Comparison of ENCODE assay signal across 9 mouse cellular contexts in genomic region chr3:53202184-53202583, GRCm38 (mm10).
A peak's percentile ranks its signal among the peaks of the same experiment; 100 is the strongest.
DNase-seq lines count a peak whose midpoint lies in the region; ATAC-seq lines count a peak whose summit lies in the region.
"Had no signal": no experiment of that assay in that cellular context is flagged by ENCODE, and none has a peak within 500 bp of the region (broad histone marks: within the 10 kb centered on the region; RNA-seq: fewer than 3 reads in every experiment).

No protein-coding gene starts in this region.

- no peak overlapping the region for H3K4me3 ChIP-seq in kidney, embryonic 16.5 days (ENCODE audit: low read length)
- no peak overlapping the region for H3K4me3 ChIP-seq in forebrain, embryonic 14.5 days (ENCODE audit: low read depth, low read length)
- H3K4me3 ChIP-seq in midbrain, embryonic 16.5 days (ENCODE audit: low read depth, low read length), result no peak overlapping the region

- no peak overlapping the region for H3K4me2 ChIP-seq in kidney, embryonic 16.5 days (replicated peaks; ENCODE audit: low read depth, low read length)
- H3K4me2 ChIP-seq in forebrain, embryonic 14.5 days (ENCODE audit: low read length), result peak overlapping the region; percentile 24; the same call in 1 of the 2 replicates
- no peak overlapping the region for H3K4me2 ChIP-seq in midbrain, embryonic 16.5 days (ENCODE audit: low read length)

- H3K4me1 ChIP-seq in kidney, embryonic 16.5 days (ENCODE audit: insufficient read depth, low read length), result peaks cover 16% of the 10 kb centered on the region
- peaks cover 20% of the 10 kb centered on the region for H3K4me1 ChIP-seq in forebrain, embryonic 14.5 days (ENCODE audit: control insufficient read depth, insufficient read depth, low read length)
- H3K4me1 ChIP-seq in midbrain, embryonic 16.5 days (ENCODE audit: control insufficient read depth, insufficient read depth, low read length), result peaks cover 29% of the 10 kb centered on the region

- no peak for ATAC-seq in kidney, embryonic 16.5 days (ENCODE audit: low FRiP score, low TSS enrichment)
- ATAC-seq in forebrain, embryonic 14.5 days, result peak; percentile 51; the same call in 1 of the 2 replicates
- no peak; the same call in 1 of the 2 replicates for ATAC-seq in midbrain, embryonic 16.5 days

- H3K9ac ChIP-seq in kidney, embryonic 16.5 days (replicated peaks; ENCODE audit: low read length), result no peak overlapping the region
- no peak overlapping the region for H3K9ac ChIP-seq in forebrain, embryonic 14.5 days (ENCODE audit: low read length)
- no peak overlapping the region for H3K9ac ChIP-seq in midbrain, embryonic 16.5 days (ENCODE audit: low read depth, low read length)

- H3K9me3 ChIP-seq in kidney, embryonic 16.5 days (ENCODE audit: low read length), result no peaks in the 10 kb centered on the region
- H3K9me3 ChIP-seq in forebrain, embryonic 14.5 days (replicated peaks; ENCODE audit: control insufficient read depth, low read length), result no peaks in the 10 kb centered on the region
- H3K9me3 ChIP-seq in midbrain, embryonic 16.5 days (replicated peaks; ENCODE audit: control insufficient read depth, low read length, poor library complexity, severe bottlenecking), result no peaks in the 10 kb centered on the region

- no peaks in the 10 kb centered on the region for H3K36me3 ChIP-seq in kidney, embryonic 16.5 days (ENCODE audit: insufficient read depth, low read length)
- no peaks in the 10 kb centered on the region for H3K36me3 ChIP-seq in forebrain, embryonic 14.5 days (ENCODE audit: control insufficient read depth, insufficient read depth, low read length)
- no peaks in the 10 kb centered on the region for H3K36me3 ChIP-seq in midbrain, embryonic 16.5 days (ENCODE audit: control insufficient read depth, insufficient read depth, low read length)

- DNase-seq in kidney, adult 9 months, result no peak
- DNase-seq in cerebellum, adult 9-10 months, result peak; percentile 89
- peak; percentile 42 for DNase-seq in forebrain, embryonic 14.5 days (ENCODE audit: low spot score)
- no peak for DNase-seq in spleen, adult 18-20 months
- DNase-seq in thymus, postnatal 25 days, result no peak
- DNase-seq: kidney, postnatal 36 days had no signal

- H3K27me3 ChIP-seq in kidney, embryonic 16.5 days (ENCODE audit: insufficient read depth, low read length), result no peaks in the 10 kb centered on the region
- H3K27me3 ChIP-seq in forebrain, embryonic 14.5 days (replicated peaks; ENCODE audit: control insufficient read depth, insufficient read depth, low read length), result no peaks in the 10 kb centered on the region
- no peaks in the 10 kb centered on the region; the same call in 1 of the 2 replicates for H3K27me3 ChIP-seq in midbrain, embryonic 16.5 days (ENCODE audit: control insufficient read depth, insufficient read depth, low read depth, low read length)
- H3K27me3 ChIP-seq: Patski had no signal

- H3K27ac ChIP-seq in kidney, embryonic 16.5 days (ENCODE audit: low read length), result peak overlapping the region; percentile 31; the same call in 1 of the 2 replicates
- no peak overlapping the region for H3K27ac ChIP-seq in forebrain, embryonic 14.5 days (ENCODE audit: low read depth, low read length)
- H3K27ac ChIP-seq in midbrain, embryonic 16.5 days (ENCODE audit: low read length), result peak overlapping the region; percentile 53

- WGBS in kidney, embryonic 16.5 days, result 67% methylated on average over 6 of the region's 6 CpGs
- WGBS in forebrain, embryonic 14.5 days, result 53% methylated on average over 6 of the region's 6 CpGs
- 31% methylated on average over 6 of the region's 6 CpGs for WGBS in midbrain, embryonic 16.5 days

Comparison
In these comparisons a context has a peak if more than half of its experiments do, and no peak if none do; other contexts are left out.
1. DNase-seq: peak in cerebellum, adult 9-10 months (single experiment) and forebrain, embryonic 14.5 days (single experiment); none in kidney, adult 9 months (single experiment), spleen, adult 18-20 months (0 of 2) and thymus, postnatal 25 days (single experiment).